Mouse (Mus musculus): ENCODE measurements around the gene Wdfy2. TPM values are rescaled to one million over a fixed set of nuclear protein-coding genes. Genes with fewer than 3 reads are reported as not detected.
"Not testable (repeated sequence)": the region's sequence is repeated elsewhere in the genome, so short reads cannot be mapped to it uniquely, and the experiment has no call there.

The Wdfy2 gene
- total RNA-seq, 1 experiment from 2014 or later, result 28.8 TPM

- no peak for DNase-seq
Measured at GRCm38 (mm10) chr14:62878634-62879430, 41.4 kb downstream of the Wdfy2 start.

- DNase-seq, result peak; percentile 88
Measured at GRCm38 (mm10) chr14:62879497-62879896, 42.0 kb downstream of the Wdfy2 start.

GRCm38 (mm10) chr14:62880084-62880851, 42.8 kb downstream of the Wdfy2 start:
- peak; percentile 62 for DNase-seq

DNA sequence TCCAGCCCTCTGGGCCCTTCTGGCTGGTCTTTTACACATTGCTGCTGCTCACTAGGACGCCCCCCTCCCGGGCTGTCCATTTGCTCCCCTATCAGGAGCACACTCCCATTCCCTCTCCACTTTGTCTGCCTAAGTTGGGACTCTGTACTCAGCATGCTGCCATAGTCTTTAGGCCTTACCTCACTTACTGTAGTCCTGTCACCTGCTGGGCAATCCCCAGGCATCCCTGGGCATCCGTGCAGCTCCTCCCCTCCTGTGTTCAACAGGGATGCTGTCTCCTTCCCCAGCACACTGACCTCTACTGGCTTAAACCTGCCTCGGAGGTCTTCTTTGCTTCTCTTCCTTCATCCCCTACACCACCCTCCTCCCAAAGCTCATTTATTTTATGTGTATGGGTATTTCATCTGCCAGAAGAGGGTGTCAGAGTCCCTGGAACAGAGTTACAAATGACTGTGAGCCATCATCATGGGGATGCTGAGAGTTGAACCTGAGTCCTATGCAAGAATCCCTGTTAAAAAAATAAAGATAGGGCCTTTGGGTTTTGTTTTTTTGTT, 44.7 kb downstream of the Wdfy2 start:
- no peak for DNase-seq

- no peak for DNase-seq
Measured at GRCm38 (mm10) chr14:62883551-62883950, 46.1 kb downstream of the Wdfy2 start.

DNA sequence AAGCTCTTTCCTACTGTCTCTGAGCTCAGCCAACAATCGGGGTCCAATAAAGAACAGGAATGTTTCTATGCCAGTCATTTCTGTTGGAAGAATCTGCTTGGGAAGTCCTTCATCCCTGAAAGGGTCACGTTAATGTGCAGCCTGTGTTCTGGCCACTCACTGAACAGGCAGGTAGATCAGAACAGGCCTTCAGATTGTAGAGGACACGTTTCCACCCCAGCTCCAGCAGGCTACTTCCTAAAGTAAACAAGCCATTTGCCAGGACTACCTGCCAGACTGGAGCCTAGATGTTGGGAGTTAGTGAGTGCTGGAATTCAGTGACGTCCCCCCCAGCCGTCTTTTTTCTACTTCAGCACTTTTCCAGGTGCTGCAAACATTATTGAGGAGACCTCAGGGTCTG, 46.7 kb downstream of the Wdfy2 start:
- DNase-seq, result no peak

- DNase-seq, result no peak
Measured at GRCm38 (mm10) chr14:62884639-62885038, 47.2 kb downstream of the Wdfy2 start.

GRCm38 (mm10) chr14:62885146-62885545, 47.7 kb downstream of the Wdfy2 start:
- no peak for DNase-seq

DNA sequence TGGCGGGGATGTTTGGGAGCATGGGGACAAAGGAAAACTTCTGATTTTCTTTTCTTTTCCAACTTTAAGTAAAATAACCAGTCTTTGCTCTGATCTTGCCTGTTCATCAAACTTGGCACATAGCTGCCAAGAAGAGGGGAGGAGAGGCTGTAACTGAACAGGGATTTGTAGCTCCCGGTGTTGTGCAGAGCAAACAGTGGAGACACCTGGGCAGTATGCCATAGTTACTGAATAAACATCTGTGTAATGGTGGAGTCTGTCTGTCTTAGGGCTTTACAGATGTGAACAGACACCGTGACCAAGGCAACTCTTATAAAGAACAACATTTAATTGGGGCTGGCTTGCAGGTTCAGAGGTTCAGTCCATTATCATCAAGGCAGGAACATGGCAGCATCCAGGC, 53.9 kb downstream of the Wdfy2 start:
- no peak for DNase-seq

DNA sequence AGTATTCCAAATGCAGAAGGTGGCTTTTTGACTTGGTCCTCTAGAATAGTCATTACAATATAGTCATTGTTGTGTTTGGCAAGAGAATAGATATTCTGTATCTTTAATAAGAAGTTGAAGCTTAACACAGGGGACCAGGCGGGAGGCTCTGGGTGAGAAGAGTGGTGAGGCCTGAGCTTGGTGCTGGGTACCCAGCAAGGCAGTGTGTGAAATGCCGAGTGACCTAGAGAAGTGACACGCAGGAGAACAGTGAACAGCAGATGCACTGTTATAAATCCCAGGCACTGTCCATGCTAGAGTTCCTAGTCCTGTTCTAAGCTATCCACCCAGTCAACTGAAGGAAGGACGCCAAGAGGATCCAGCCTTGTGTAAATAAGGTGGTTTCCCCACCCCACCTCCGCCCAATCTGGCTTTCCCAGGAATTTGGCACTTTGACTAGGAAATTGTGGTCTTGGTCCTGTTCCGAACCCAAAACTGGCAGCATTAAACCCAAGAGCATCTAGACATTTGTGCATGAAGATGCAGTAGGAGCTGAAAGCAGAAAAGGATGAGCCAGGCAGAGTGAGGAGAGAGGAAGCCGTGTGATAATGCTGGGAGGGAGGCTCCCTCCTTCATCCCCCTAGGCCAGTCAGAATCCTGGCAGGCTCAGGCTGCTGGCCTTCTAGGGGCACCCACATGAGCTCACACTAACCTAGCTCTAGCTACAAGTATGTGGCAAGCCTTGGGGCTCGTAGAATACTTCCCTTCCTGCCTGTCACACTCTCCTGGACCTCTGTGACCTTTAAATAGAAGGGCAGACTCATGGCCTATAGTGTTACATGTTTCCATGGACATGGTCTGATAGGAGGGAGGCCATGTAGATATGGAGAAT, 55.5 kb downstream of the Wdfy2 start:
- peak; percentile 43 for DNase-seq

- DNase-seq, result not testable (repeated sequence)
Measured at GRCm38 (mm10) chr14:62893642-62894180, 56.2 kb downstream of the Wdfy2 start.

GRCm38 (mm10) chr14:62894924-62895840, 57.7 kb downstream of the Wdfy2 start:
- no peak for DNase-seq

GRCm38 (mm10) chr14:62898061-62898460, 60.6 kb downstream of the Wdfy2 start:
- DNase-seq, result no peak

- DNase-seq, result no peak
Measured at GRCm38 (mm10) chr14:62907888-62908287, 70.4 kb downstream of the Wdfy2 start.

GRCm38 (mm10) chr14:62908550-62908949, 71.1 kb downstream of the Wdfy2 start:
- no peak for DNase-seq

DNA sequence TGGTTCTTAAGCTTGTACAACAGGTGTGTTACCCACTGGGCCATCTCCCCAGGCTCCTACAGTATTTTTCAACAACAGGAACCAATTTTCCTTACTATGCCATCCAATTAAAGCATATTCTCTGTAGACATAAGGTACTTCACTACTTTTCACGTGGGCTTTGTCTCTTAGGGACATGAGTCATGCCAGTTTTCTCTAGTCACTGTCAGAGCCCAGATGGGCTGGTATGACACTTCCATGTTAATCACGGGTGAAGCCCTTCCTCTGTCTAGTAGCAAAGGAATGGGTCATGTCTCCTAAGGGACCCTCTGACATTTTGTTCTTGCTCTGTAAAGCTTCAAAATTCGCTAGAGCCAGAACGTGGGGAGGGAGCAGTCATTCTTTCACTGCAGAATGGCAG, 73.4 kb downstream of the Wdfy2 start:
- no peak for DNase-seq

GRCm38 (mm10) chr14:62915146-62915685, 77.7 kb downstream of the Wdfy2 start:
- DNase-seq, result no peak

- no peak for DNase-seq
Measured at GRCm38 (mm10) chr14:62916488-62917034, 79.1 kb downstream of the Wdfy2 start.

DNA sequence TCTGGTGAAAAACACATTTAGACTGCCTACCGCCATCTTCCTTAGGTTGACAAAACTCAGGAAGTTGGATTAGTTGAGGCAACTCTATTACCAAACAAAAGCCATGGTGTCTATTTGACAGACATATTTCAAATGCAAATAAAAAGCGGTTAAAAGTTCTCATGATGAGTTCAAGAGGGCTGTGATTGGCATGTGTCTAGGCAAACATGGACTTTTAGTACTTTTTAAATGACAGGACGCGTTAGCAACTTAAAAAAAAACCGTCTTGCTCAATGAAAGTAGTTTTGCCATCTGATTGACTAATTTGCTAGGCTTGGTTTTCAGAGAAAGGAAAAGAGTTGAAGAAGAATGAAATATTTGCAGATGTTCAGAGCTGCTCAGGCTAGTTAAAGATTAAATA, 83.9 kb downstream of the Wdfy2 start:
- DNase-seq, result no peak

- no peak for DNase-seq
Measured at GRCm38 (mm10) chr14:62922637-62923036, 85.2 kb downstream of the Wdfy2 start.
